Mouse (Mus musculus) C2C12 (cell line): ENCODE measurements at regions not wholly inside any gene's neighbourhood (a gene's known extent, or its start where the extent isn't known, plus 50 kb on each side); places are given as distances from the start of the nearest gene placed in this dataset.
"Not testable (repeated sequence)": the region's sequence is repeated elsewhere in the genome, so short reads cannot be mapped to it uniquely, and the experiment has no call there.

Source experiments
- H3K27me3 ChIP-seq: one replicate; pipeline ENCODE4 v1.6.1; 2011; ENCODE audit not compliant: control insufficient read depth, insufficient read depth, insufficient read length
- H3K36me3 ChIP-seq: one replicate; pipeline ENCODE4 v1.6.1; 2011; ENCODE audit not compliant: control insufficient read depth, insufficient read depth
- H3K4me3 ChIP-seq: one replicate; pipeline ENCODE4 v1.5.1; 2011; ENCODE audit warnings: mild to moderate bottlenecking, control low read depth; ENCODE audit not compliant: poor library complexity, insufficient read depth, severe bottlenecking
- H3K79me2 ChIP-seq: one replicate; pipeline ENCODE4 v1.6.1; 2011; ENCODE audit not compliant: control insufficient read depth, insufficient read depth
- H3K79me3 ChIP-seq: one replicate; pipeline ENCODE4 v1.6.1; 2011; ENCODE audit warnings: low read depth, control low read depth
- H3ac ChIP-seq: one replicate; pipeline ENCODE3; 2011; ENCODE audit warnings: low read depth; ENCODE audit not compliant: control insufficient read depth, insufficient read length
- CEBPB ChIP-seq: IDR thresholded peaks from one replicate; pipeline ENCODE4 v1.6.1; 2011; ENCODE audit warnings: low read depth, mild to moderate bottlenecking, control low read depth, moderate library complexity
- CTCF ChIP-seq: IDR thresholded peaks from one replicate; pipeline ENCODE4 v1.5.1; 2011; ENCODE audit not compliant: control insufficient read depth, insufficient read depth, insufficient read length
- FOSL1 ChIP-seq: IDR thresholded peaks from one replicate; pipeline ENCODE4 v1.8.0; 2011; ENCODE audit warnings: mild to moderate bottlenecking, low read length; ENCODE audit not compliant: poor library complexity, insufficient read depth, severe bottlenecking
- MAX ChIP-seq: IDR thresholded peaks from one replicate; pipeline ENCODE4 v1.6.1; 2011; ENCODE audit warnings: mild to moderate bottlenecking, control low read depth
- MYOD1 ChIP-seq: IDR thresholded peaks from one replicate; pipeline ENCODE4 v1.6.1; 2011; ENCODE audit warnings: low read depth; ENCODE audit not compliant: control insufficient read depth, insufficient read length
- MYOG ChIP-seq: IDR thresholded peaks from one replicate; pipeline ENCODE4 v1.6.1; 2011; ENCODE audit not compliant: control insufficient read depth, insufficient read length; ENCODE audit errors: extremely low read depth
- USF1 ChIP-seq: IDR thresholded peaks from one replicate; pipeline ENCODE4 v1.6.1; 2011; ENCODE audit warnings: low read depth, mild to moderate bottlenecking, control low read depth, moderate library complexity

DNA sequence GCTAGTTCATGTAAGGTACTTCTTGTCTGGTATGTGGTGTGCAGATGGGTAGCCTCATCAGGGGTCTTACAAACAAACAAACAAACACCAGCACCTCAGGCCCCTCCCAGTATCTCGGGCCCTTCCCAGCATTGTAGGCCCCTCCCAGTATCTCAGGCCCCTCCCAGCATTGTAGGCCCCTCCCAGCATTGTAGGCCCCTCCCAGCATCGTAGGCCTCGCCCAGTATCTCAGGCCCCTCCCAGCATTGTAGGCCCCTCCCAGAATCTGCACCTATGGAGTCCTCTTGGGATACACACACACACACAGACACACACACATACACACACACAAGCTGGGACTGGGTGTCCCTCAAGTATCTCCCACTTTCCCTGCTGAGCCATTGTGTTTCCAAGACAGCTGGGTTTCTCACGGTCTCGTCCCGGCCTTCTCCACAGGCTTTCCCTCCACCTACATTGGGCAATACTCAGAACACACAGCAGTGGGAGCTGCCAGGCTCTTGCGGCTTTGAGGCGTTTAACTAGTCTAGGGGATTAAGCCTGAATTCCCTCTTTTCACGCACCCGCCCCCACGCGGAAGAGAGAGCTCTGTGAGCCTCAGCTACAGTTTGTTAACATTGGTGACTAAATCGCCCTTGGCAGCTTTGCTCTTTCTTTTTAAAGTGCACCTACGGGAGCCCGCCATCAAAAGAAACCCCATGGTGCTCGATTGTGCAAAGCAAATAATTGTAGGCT is 121.4 kb upstream of the Kcng1 start:
- TF ChIP-seq FOSL1 (no peak), MYOG (no peak)
- Histone ChIP-seq H3ac (no peak overlapping the region), H3K4me3 (no peak overlapping the region), H3K79me2 (no peaks in the 10 kb centered on the region), H3K27me3 (peaks cover 32% of the 10 kb centered on the region), H3K79me3 (no peaks in the 10 kb centered on the region), H3K36me3 (no peaks in the 10 kb centered on the region)

DNA sequence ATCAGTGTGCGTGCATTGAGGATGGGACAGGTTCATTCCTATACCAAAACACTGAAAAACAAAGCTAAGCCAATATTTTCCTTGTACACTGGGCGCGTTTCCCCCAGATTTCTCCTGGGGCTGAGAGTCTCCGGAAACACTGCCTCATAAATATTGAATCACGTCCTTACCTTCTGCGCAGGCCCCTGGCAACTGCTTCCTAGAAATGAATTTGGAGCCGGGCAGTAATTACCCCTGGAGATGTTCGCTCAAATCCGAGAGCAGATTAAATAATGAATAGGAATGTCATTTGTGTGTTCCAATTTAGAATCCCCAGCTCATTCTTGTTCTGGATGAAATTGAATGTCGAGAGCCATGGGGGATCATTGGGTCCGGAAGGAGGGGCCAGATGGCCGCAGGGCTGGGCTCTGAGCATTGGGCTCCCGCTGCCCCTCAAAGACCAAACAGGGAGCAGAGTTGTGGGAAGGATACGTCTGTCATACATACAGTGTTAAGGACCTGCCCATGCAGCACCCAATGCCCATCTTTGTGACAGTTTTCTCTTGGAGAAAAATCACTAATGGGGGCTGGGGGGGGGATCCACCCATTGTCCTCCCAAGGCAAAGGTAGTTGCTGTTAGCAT is 117.7 kb upstream of the Kcng1 start:
- H3ac ChIP-seq: no peak overlapping the region
- TF ChIP-seq CTCF: no peak
- no peak for TF ChIP-seq MAX
- TF ChIP-seq MYOD1: no peak
- TF ChIP-seq CEBPB: no peak
- no peak for TF ChIP-seq FOSL1
- TF ChIP-seq MYOG: no peak
- no peak for TF ChIP-seq USF1
- no peaks in the 10 kb centered on the region for H3K36me3 ChIP-seq
- peaks cover 46% of the 10 kb centered on the region for H3K27me3 ChIP-seq
- H3K4me3 ChIP-seq: no peak overlapping the region
- no peaks in the 10 kb centered on the region for H3K79me2 ChIP-seq
- no peaks in the 10 kb centered on the region for H3K79me3 ChIP-seq

DNA sequence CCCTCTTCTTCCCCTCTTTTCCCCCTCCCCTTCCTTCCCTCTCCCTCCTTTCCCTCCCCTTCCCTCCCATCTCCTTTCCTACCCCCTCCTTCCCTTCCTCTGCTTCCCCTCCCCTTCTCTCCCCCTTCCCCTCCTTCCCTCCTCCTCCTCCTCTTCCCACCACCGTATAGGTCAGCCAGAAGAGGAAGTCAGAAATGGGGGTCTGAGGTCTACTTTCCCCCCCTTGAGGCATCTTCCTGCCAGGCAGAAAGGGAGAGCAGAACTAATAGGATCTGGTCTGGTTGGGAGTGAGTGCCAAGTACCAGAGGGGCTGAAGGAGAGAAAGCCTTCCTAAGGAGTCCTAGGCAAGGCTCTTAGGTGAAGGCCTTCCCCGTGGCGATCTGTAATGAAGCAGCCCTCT is 114.8 kb upstream of the Kcng1 start:
- H3K27me3 ChIP-seq: peaks cover 43% of the 10 kb centered on the region
- TF ChIP-seq USF1: no peak
- TF ChIP-seq CTCF: no peak
- TF ChIP-seq MYOG: no peak
- no peak for TF ChIP-seq MYOD1
- TF ChIP-seq FOSL1: no peak
- no peak for TF ChIP-seq CEBPB
- no peak for TF ChIP-seq MAX
- no peaks in the 10 kb centered on the region for H3K36me3 ChIP-seq
- no peak overlapping the region for H3K4me3 ChIP-seq
- no peaks in the 10 kb centered on the region for H3K79me3 ChIP-seq
- no peak overlapping the region for H3ac ChIP-seq
- H3K79me2 ChIP-seq: no peaks in the 10 kb centered on the region

DNA sequence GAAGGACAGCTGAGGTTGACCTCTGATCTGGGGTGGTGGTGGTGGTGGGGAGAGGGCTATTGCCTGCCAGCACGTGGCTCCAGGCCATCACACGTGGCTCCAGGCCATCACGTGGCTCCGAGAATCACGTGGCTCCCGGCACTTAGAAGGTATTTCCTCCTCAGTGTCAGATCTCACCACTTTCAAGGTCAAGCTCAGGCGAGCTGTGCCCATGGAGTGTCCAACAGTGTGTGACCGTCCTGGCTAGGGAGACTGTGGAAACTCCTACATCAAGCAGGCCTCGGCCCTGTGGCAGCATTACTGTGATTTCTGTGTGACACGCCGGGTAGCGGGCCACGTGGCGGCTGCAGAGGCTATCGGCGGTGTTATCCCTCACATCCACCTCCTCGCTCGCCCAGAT is 111.8 kb upstream of the Kcng1 start:
- TF ChIP-seq MAX (no peak), USF1 (no peak), MYOD1 (no peak), CEBPB (no peak), CTCF (no peak), FOSL1 (no peak), MYOG (no peak)
- no peak overlapping the region for H3ac ChIP-seq
- H3K4me3 ChIP-seq: no peak overlapping the region
- H3K79me2 ChIP-seq: no peaks in the 10 kb centered on the region
- H3K36me3 ChIP-seq: no peaks in the 10 kb centered on the region
- H3K27me3 ChIP-seq: peaks cover 27% of the 10 kb centered on the region
- no peaks in the 10 kb centered on the region for H3K79me3 ChIP-seq

DNA sequence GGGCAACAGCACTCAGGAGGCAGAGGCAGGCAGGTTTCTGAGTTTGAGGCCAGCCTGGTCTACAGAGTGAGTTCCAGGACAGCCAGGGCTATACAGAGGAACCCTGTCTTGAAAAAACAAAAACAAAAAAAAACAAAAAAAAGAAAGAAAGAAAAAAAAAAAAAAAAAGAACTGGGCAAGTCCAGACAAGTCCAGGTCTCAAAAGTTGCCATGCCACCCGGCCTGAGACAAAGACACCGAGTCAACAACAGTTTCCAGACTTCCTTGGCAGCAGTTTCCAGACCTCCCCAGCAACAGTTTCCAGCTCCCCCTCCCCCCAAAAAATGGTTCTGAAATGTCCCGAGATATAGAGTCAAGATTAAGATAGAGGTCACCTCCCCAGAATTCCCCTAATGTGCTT is 110.6 kb upstream of the Kcng1 start:
- H3K79me3 ChIP-seq, H3K79me2 ChIP-seq, H3ac ChIP-seq, H3K4me3 ChIP-seq, H3K36me3 ChIP-seq: not testable (repeated sequence)
- H3K27me3 ChIP-seq: peaks cover 34% of the 10 kb centered on the region

DNA sequence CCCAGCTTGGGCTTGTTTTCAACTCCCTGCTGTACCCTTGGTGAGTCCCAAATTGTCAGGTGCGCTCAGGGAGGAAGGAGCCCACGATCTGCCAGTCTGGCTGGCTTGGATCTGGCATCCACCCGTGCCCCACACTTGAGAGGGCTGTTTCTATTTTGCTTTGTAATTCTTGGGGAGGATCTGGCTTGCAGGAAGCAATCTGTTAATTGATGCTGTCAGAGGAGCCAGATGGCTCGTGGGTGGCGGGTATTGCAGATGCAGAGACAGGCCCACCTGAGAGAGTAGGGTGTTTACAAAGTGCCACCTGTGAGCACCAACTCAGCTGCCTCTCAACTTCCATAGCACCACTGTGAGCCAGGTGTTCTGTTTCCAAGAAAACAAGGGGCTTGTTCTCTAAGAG is 99.1 kb upstream of the Kcng1 start:
- peaks cover 23% of the 10 kb centered on the region for H3K27me3 ChIP-seq
- no peak overlapping the region for H3ac ChIP-seq
- H3K79me2 ChIP-seq: no peaks in the 10 kb centered on the region
- H3K36me3 ChIP-seq: no peaks in the 10 kb centered on the region
- no peak overlapping the region for H3K4me3 ChIP-seq
- H3K79me3 ChIP-seq: no peaks in the 10 kb centered on the region
- TF ChIP-seq FOSL1: no peak
